Mouse (Mus musculus) erythroblast, embryonic 14.5 days (primary cell): ENCODE measurements at regions not wholly inside any gene's neighbourhood (a gene's known extent, or its start where the extent isn't known, plus 50 kb on each side); places are given as distances from the start of the nearest gene placed in this dataset.

Source experiments
- GATA1 ChIP-seq: IDR thresholded peaks from 2 replicates; pipeline ENCODE4 v1.6.1; 2012; ENCODE audit warnings: low read length, inconsistent platforms, mixed read lengths
- TAL1 ChIP-seq: IDR thresholded peaks from 3 replicates; pipeline ENCODE4 v1.6.1; 2012; ENCODE audit warnings: low read length, inconsistent platforms, mixed read lengths

DNA sequence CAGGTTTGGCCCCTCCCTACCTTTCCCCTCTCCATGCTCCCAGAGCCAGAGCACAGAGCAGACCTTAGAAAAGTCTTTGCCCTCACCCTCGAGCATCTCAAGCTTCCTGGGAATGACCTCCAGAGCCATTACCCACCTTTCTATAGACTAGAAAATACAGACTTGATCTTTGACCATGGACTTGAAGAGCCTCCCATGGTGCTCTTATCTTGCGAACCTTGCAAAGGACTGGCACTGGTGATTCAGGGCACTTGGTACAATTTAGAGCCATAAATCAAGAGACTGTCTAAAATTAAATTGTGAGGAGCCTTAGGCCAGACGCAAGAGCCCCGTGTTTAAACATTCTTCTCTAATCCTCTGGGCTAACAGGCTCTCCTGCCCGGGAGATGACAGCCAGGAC is 498.9 kb downstream of the Tns1 start:
- no peak for TF ChIP-seq GATA1
- no peak for TF ChIP-seq TAL1
